Comparison of ENCODE assay signal across 25 mouse cellular contexts in genomic region chr2:179713326-179713725, GRCm38 (mm10).
DNase-seq lines count a peak whose midpoint lies in the region; ATAC-seq lines count a peak whose summit lies in the region.
"Had no signal": no experiment of that assay in that cellular context is flagged by ENCODE, and none has a peak within 500 bp of the region (broad histone marks: within the 10 kb centered on the region; RNA-seq: fewer than 3 reads in every experiment).

No protein-coding gene starts in this region.

- H3K4me1 ChIP-seq in embryonic facial prominence, embryonic 11.5 days (ENCODE audit: control insufficient read depth, insufficient read depth, low read length) = no peaks in the 10 kb centered on the region
- peaks cover 30% of the 10 kb centered on the region for H3K4me1 ChIP-seq in embryonic facial prominence, embryonic 10.5 days
- H3K4me1 ChIP-seq in midbrain, embryonic 13.5 days (replicated peaks) = peaks cover 43% of the 10 kb centered on the region
- peaks cover 12% of the 10 kb centered on the region for H3K4me1 ChIP-seq in midbrain, embryonic 16.5 days (ENCODE audit: control insufficient read depth, insufficient read depth, low read length)

- no peak for DNase-seq in embryonic facial prominence, embryonic 11.5 days (ENCODE audit: low spot score)
- no peak for DNase-seq in embryonic facial prominence, embryonic 10.5 days (ENCODE audit: low spot score)
- peak; percentile 62 for DNase-seq in gastrocnemius, postnatal 25 days
- DNase-seq in gastrocnemius, postnatal 14 days = no peak
- DNase-seq in lung, postnatal 4 days = no peak
- DNase-seq: adrenal gland, postnatal 10 days; B cell, adult 2 months; cerebellum, adult 11 months; cerebellum, adult 8-10 months; cerebellum, postnatal 14 days; embryo, embryonic 11 days; heart, adult 18-20 months; heart, postnatal 10 days; heart, postnatal 4 days had no signal

- no peaks in the 10 kb centered on the region for H3K36me3 ChIP-seq in embryonic facial prominence, embryonic 11.5 days (replicated peaks; ENCODE audit: control insufficient read depth, insufficient read depth, low read depth, low read length)
- H3K36me3 ChIP-seq in embryonic facial prominence, embryonic 10.5 days (replicated peaks) = no peaks in the 10 kb centered on the region
- no peaks in the 10 kb centered on the region for H3K36me3 ChIP-seq in midbrain, embryonic 13.5 days
- H3K36me3 ChIP-seq in midbrain, embryonic 16.5 days (ENCODE audit: control insufficient read depth, insufficient read depth, low read length) = no peaks in the 10 kb centered on the region
- H3K36me3 ChIP-seq: embryonic facial prominence, embryonic 13.5 days; forebrain, embryonic 12.5 days; G1E; heart, embryonic 10.5 days; hindbrain, embryonic 12.5 days had no signal

- no peak overlapping the region for H3K9ac ChIP-seq in embryonic facial prominence, embryonic 11.5 days (replicated peaks; ENCODE audit: low read length)
- H3K9ac ChIP-seq in midbrain, embryonic 13.5 days (replicated peaks) = no peak overlapping the region
- H3K9ac ChIP-seq in midbrain, embryonic 16.5 days (ENCODE audit: low read depth, low read length) = no peak overlapping the region
- H3K9ac ChIP-seq: embryonic facial prominence, embryonic 13.5 days; forebrain, embryonic 12.5 days; hindbrain, embryonic 12.5 days had no signal

- no peak overlapping the region for H3K4me3 ChIP-seq in embryonic facial prominence, embryonic 11.5 days (ENCODE audit: low read depth, low read length)
- no peak overlapping the region for H3K4me3 ChIP-seq in embryonic facial prominence, embryonic 10.5 days
- H3K4me3 ChIP-seq in midbrain, embryonic 13.5 days (replicated peaks) = no peak overlapping the region
- no peak overlapping the region for H3K4me3 ChIP-seq in midbrain, embryonic 16.5 days (ENCODE audit: low read depth, low read length)
- H3K4me3 ChIP-seq: embryonic facial prominence, embryonic 13.5 days; forebrain, embryonic 12.5 days; heart, embryonic 10.5 days; hindbrain, embryonic 12.5 days had no signal

- intact Hi-C loops in gastrocnemius, postnatal 14 days (cut with DNase I; ENCODE audit: low total_unique reads) = no loop called here

- ATAC-seq in embryonic facial prominence, embryonic 11.5 days (replicated peaks; ENCODE audit: insufficient number of reproducible peaks, low FRiP score, low TSS enrichment, low read depth) = 0 out of 2 replicates have a peak, but pooled peaks have one; percentile 46
- 0 out of 2 replicates have a peak, but pooled peaks have one; percentile 10 for ATAC-seq in midbrain, embryonic 13.5 days
- ATAC-seq in midbrain, embryonic 16.5 days = no peak; the same call in 1 of the 2 replicates
- ATAC-seq: CD4-positive, CD25-positive, alpha-beta regulatory T cell, adult 4 months; forebrain, embryonic 16.5 days; hindbrain, embryonic 16.5 days; inflammation-experienced regulatory T-cells, adult 6 months had no signal

- H3K27me3 ChIP-seq in embryonic facial prominence, embryonic 11.5 days (ENCODE audit: control insufficient read depth, insufficient read depth, low read length) = no peaks in the 10 kb centered on the region
- H3K27me3 ChIP-seq in embryonic facial prominence, embryonic 10.5 days (replicated peaks; ENCODE audit: low read depth, poor library complexity, severe bottlenecking) = 0 out of 2 replicates have a peak, but pooled peaks cover 7% of the 10 kb centered on the region
- H3K27me3 ChIP-seq in midbrain, embryonic 13.5 days = no peaks in the 10 kb centered on the region
- H3K27me3 ChIP-seq in midbrain, embryonic 16.5 days (ENCODE audit: control insufficient read depth, insufficient read depth, low read depth, low read length) = no peaks in the 10 kb centered on the region
- H3K27me3 ChIP-seq: forebrain, embryonic 12.5 days had no signal

- H3K9me3 ChIP-seq in embryonic facial prominence, embryonic 11.5 days (replicated peaks; ENCODE audit: control insufficient read depth, low read length) = no peaks in the 10 kb centered on the region
- 0 out of 2 replicates have a peak, but pooled peaks cover 4% of the 10 kb centered on the region for H3K9me3 ChIP-seq in embryonic facial prominence, embryonic 10.5 days
- no peaks in the 10 kb centered on the region for H3K9me3 ChIP-seq in midbrain, embryonic 13.5 days
- H3K9me3 ChIP-seq in midbrain, embryonic 16.5 days (replicated peaks; ENCODE audit: control insufficient read depth, low read length, poor library complexity, severe bottlenecking) = no peaks in the 10 kb centered on the region
- H3K9me3 ChIP-seq: embryonic facial prominence, embryonic 13.5 days; forebrain, embryonic 12.5 days; heart, embryonic 10.5 days; hindbrain, embryonic 12.5 days had no signal

- H3K27ac ChIP-seq in embryonic facial prominence, embryonic 11.5 days (replicated peaks; ENCODE audit: low read depth, low read length) = no peak overlapping the region
- H3K27ac ChIP-seq in embryonic facial prominence, embryonic 10.5 days (replicated peaks) = no peak overlapping the region
- H3K27ac ChIP-seq in midbrain, embryonic 13.5 days = peak overlapping the region; percentile 28; the same call in 1 of the 2 replicates
- no peak overlapping the region for H3K27ac ChIP-seq in midbrain, embryonic 16.5 days (ENCODE audit: low read length)
- H3K27ac ChIP-seq: embryonic facial prominence, embryonic 13.5 days; forebrain, embryonic 12.5 days; heart, embryonic 10.5 days; hindbrain, embryonic 12.5 days had no signal

- no peak overlapping the region for H3K4me2 ChIP-seq in embryonic facial prominence, embryonic 11.5 days (ENCODE audit: low read depth, low read length)
- H3K4me2 ChIP-seq in midbrain, embryonic 13.5 days (replicated peaks) = no peak overlapping the region
- H3K4me2 ChIP-seq in midbrain, embryonic 16.5 days (ENCODE audit: low read length) = no peak overlapping the region
- H3K4me2 ChIP-seq: embryonic facial prominence, embryonic 13.5 days; forebrain, embryonic 12.5 days; hindbrain, embryonic 12.5 days had no signal

- 81% methylated on average over 4 of the region's 4 CpGs for WGBS in embryonic facial prominence, embryonic 11.5 days
- 79% methylated on average over 4 of the region's 4 CpGs for WGBS in embryonic facial prominence, embryonic 10.5 days
- WGBS in midbrain, embryonic 13.5 days = 82% methylated on average over 4 of the region's 4 CpGs
- WGBS in midbrain, embryonic 16.5 days = 86% methylated on average over 4 of the region's 4 CpGs
